Mouse (Mus musculus) small intestine, adult 2 months (tissue): Measurements from ENCODE around the gene Vsig2.

Experiments
- CTCF ChIP-seq: fragments of 200-500 bp; IDR thresholded peaks from 2 replicates; pipeline ENCODE4 v1.5.1; 2012; ENCODE audit warnings: low read depth, mild to moderate bottlenecking, control low read depth, inconsistent platforms, low read length, moderate library complexity, mixed read lengths; ENCODE audit not compliant: insufficient replicate concordance, insufficient read length; ENCODE audit errors: extremely low read depth
- POLR2A ChIP-seq: fragments of 200-500 bp; IDR thresholded peaks from 2 replicates; pipeline ENCODE4 v1.6.1; 2012; ENCODE audit warnings: low read depth, mild to moderate bottlenecking, control low read depth, inconsistent platforms, low read length, moderate library complexity

DNA sequence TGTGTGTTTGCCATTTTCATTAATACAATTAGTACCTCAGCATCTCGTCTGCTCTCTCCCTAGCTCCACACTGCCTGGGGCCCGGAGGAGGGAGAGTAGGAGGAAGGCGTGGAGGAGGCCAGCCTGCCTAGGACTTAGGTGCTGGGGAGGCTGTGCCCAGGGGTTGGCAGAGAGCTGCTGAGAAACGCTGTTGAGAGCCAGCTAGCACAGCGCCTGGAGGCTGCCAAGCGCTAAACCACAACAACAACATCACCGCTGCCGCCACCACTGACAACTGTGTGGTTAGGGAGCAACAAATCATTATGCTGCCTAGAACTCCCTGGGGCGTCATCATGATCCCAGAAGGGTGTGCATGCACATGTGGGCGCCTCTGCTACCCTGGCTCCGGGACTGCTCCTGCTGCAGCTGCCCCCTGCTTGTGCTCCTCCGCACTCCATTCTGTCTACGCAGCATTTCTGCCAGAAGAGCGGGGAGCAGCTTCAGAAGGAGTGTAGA lies 37.4 kb downstream of the Vsig2 start:
- no peak for TF ChIP-seq CTCF
- TF ChIP-seq POLR2A = no peak
